Mouse (Mus musculus) limb, embryonic 10.5 days (tissue): ENCODE results near the gene Armc10. TPM values are rescaled to one million over a fixed set of nuclear protein-coding genes. Genes with fewer than 3 reads are reported as not detected.
A peak's percentile ranks its signal among the peaks of the same experiment; 100 is the strongest.
"Not testable (repeated sequence)": the region's sequence is repeated elsewhere in the genome, so short reads cannot be mapped to it uniquely, and the experiment has no call there.

Experiments used
- DNase-seq: peaks from one replicate; pipeline ENCODE4 v3.0.0-alpha.2; 2017; ENCODE audit warnings: low spot score
- H3K27ac ChIP-seq: fragments of 300-500 bp; sonication (generic); 2 replicates; pipeline ENCODE4 v1.5.1; 2016; ENCODE audit warnings: mild to moderate bottlenecking
- H3K27me3 ChIP-seq: fragments of 300-500 bp; sonication (generic); 2 replicates; pipeline ENCODE4 v1.6.1; 2016; ENCODE audit warnings: low read depth, mild to moderate bottlenecking; ENCODE audit not compliant: poor library complexity, severe bottlenecking
- H3K36me3 ChIP-seq: fragments of 300-500 bp; sonication (generic); 2 replicates; pipeline ENCODE4 v1.6.1; 2016; ENCODE audit warnings: mild to moderate bottlenecking, moderate library complexity
- H3K4me1 ChIP-seq: fragments of 300-500 bp; sonication (generic); 2 replicates; pipeline ENCODE4 v1.6.1; 2016
- H3K4me3 ChIP-seq: fragments of 300-500 bp; sonication (generic); 2 replicates; pipeline ENCODE4 v1.5.1; 2016; ENCODE audit warnings: mild to moderate bottlenecking, moderate library complexity
- H3K9me3 ChIP-seq: fragments of 300-500 bp; sonication (generic); replicated peaks from 2 replicates; pipeline ENCODE4 v1.6.1; 2016; ENCODE audit warnings: mild to moderate bottlenecking
- WGBS: fragments of 180-500 bp; shearing (Covaris S2); methylation state at CpG from one replicate; pipeline ENCODE4 v1.1.7; 2016; 5-methylcytosine and 5-hydroxymethylcytosine counted together
- polyA plus RNA-seq: library from polyadenylated mRNA; unstranded; fragments of >200 nt; fragmentation: Nextera tagmentation; extraction: Ambion mirVana; gene quantifications from 2 replicates; pipeline ENCODE4 v1.2.1, GENCODE M21; 2016

Gene Armc10
- polyA plus RNA-seq, 1 experiment from 2014 or later = 61.9 TPM

DNA sequence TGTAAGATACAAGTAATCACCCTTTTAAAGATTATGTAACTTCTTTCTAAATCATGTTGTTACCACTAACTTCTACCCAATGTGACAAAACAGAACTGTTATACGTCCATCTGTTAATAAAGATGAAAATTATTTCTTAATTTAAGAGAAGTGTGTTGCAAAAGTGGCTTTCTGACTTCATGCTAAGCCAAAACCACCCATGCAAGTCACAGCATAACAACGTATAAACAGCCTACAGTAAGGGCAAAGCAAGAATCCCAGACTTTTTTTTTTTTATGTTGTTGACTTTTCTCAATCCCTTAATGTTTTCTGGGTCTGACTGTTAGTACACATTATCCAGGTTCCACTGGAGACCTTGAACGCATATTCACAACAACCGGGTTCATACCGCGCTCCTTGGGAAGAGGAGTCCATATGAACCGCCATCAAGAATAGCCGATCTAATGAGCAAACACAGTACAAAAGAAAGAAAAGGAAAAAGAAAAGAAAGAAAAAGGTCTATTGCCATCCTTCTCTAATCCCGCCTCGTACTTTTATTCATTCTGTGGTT lies 54.7 kb downstream of the Armc10 start:
- Histone ChIP-seq H3K27me3 (no peaks in the 10 kb centered on the region), H3K9me3 (no peaks in the 10 kb centered on the region), H3K36me3 (no peaks in the 10 kb centered on the region), H3K4me3 (peak overlapping the region; percentile 82), H3K27ac (no peak overlapping the region), H3K4me1 (no peaks in the 10 kb centered on the region)
- WGBS = 19% methylated on average over 10 of the region's 10 CpGs
- no peak for DNase-seq

DNA sequence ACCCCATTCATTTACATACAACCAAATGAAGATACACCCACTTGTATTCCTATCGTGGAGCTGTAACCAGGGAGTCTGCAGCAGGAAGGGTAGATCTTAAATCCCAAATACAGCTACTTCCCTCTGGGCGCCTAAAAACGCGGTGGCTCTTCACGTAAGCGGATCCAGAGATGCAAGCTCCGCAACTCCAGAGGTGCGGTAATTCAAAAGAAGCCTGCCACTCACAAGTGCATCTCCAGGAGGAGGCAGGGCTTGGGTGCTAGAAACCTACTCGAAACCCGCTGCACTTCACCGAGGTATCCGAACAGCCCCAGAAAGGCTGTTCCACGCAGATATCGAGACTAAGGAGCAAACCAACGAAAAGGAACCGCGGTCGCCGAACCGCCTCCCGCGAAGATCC lies 55.3 kb downstream of the Armc10 start:
- DNase-seq = no peak
- no peaks in the 10 kb centered on the region for H3K36me3 ChIP-seq
- no peaks in the 10 kb centered on the region for H3K9me3 ChIP-seq
- no peaks in the 10 kb centered on the region for H3K27me3 ChIP-seq
- H3K4me3 ChIP-seq = peak overlapping the region; percentile 82
- peak overlapping the region; percentile 99 for H3K27ac ChIP-seq
- WGBS = under 1% methylated on average over 22 of the region's 22 CpGs
- H3K4me1 ChIP-seq = no peaks in the 10 kb centered on the region

DNA sequence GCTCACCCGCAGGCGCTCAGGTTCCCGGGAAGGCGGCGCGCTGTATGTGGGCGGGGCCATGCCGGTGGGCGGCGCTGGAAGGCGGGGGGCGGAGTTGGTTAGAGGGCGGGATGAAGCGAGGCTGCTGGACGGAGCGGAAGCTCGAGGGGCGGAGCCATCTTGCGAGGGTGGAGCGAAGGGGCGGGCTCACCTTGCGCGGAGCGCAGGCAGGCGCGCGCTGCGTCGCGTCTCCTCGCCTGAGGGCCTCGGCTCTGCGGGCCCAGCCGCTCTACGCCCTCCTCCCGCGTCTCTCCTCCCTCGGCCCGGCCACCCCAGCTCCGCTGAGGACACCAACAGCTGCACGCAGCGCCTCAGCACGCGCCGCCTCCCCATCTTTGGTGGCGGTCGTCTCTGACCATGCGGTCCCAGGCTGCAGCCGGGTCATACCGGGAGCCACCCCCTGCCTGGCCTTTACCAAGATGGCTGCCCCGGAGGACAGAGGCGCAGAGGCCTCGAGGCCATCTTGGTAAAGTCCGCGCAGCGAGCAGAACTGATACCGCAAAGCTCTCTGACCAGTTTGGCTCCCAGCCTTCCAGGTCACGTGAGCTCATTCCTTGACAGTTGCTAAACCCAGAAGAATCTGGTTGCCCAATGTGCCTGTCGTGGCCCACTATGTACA lies 55.9 kb downstream of the Armc10 start, which contains the start of gene Napepld:
Napepld (minus strand) TSS at position 46 of the 658 bp plus-strand sequence.
- H3K36me3 ChIP-seq = no peaks in the 10 kb centered on the region
- H3K4me1 ChIP-seq = no peaks in the 10 kb centered on the region
- DNase-seq = peak; percentile 99
- H3K4me3 ChIP-seq = peak within 1 kb of the TSS; percentile 82
- H3K9me3 ChIP-seq = no peaks in the 10 kb centered on the region
- no peaks in the 10 kb centered on the region for H3K27me3 ChIP-seq
- WGBS = under 1% methylated on average over 59 of the region's 59 CpGs
- H3K27ac ChIP-seq = peak within 1 kb of the TSS; percentile 99

DNA sequence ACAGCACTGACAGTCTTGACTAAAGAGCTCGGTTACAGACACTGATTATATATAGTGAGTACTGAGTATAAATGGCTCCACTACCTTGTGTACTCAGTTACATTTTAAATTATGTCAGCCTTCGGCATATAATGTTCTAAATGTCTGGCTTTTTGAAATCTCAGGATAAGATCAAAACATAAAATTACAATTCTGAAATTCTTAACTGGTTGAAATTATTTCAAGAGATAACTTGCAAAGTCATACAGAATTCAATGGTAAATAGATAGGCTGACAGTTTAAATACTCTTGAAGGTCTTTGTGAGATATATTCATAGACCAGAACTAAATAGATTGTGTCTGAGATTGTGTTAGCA lies 56.4 kb downstream of the Armc10 start:
- Histone ChIP-seq H3K9me3 (no peaks in the 10 kb centered on the region), H3K4me1 (no peaks in the 10 kb centered on the region), H3K4me3 (peak overlapping the region; percentile 82), H3K36me3 (no peaks in the 10 kb centered on the region), H3K27ac (peak overlapping the region; percentile 99), H3K27me3 (no peaks in the 10 kb centered on the region)
- DNase-seq = no peak
- WGBS = 67% methylated on average over 2 of the region's 2 CpGs

DNA sequence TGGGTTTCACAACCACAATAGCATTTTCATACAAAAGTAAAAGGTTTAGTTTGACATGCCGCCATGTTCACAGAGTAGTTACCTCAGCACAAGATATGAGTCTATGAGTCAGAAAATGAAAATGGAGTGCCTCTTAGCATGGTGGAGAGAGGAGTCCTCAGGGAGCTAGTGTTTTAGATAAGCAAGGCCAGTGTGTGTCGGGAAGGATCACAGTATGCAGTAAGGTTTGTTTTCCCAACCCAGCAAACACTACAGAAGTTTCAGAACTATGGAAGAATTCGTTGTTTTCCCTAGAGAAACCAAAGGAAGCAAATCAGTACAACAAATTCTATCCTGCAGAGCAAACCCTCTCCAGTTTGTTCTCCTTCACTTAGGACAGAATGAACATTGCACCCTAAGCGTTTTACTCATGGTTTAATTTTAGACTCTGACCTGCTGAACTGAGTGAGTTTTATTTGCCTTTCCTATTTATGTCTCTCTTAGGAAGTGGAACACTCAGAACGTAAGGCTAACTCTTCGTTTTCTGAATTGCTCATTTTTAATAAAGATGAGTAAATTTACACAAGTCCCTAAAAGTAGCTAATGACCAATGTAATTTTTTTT lies 57.4 kb downstream of the Armc10 start:
- no peak overlapping the region for H3K4me3 ChIP-seq
- no peak for DNase-seq
- H3K36me3 ChIP-seq = no peaks in the 10 kb centered on the region
- H3K9me3 ChIP-seq = no peaks in the 10 kb centered on the region
- no peaks in the 10 kb centered on the region for H3K4me1 ChIP-seq
- no peaks in the 10 kb centered on the region for H3K27me3 ChIP-seq
- H3K27ac ChIP-seq = no peak overlapping the region
- 89% methylated on average over 6 of the region's 6 CpGs for WGBS

DNA sequence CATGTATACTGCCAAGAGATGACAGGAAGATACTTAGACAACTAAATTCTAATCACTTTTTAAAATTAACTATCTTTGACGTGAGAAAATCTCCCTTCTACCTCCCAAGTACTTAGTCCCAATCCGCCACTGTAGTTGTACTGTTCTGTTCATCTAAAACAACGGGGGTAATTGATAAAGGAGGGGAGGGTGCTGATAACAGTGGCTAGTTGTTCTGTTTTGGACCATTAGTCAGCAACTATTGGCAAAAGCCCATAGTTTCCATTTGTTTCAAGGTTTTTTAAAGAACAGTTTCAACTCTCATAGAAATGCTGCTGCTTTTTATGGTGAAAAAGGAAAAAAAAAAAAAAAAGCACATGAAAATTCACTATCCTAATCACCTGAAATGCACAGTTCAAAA lies 58.1 kb downstream of the Armc10 start:
- Histone ChIP-seq H3K4me3 (no peak overlapping the region), H3K9me3 (no peaks in the 10 kb centered on the region), H3K27me3 (no peaks in the 10 kb centered on the region), H3K36me3 (no peaks in the 10 kb centered on the region), H3K27ac (no peak overlapping the region), H3K4me1 (no peaks in the 10 kb centered on the region)
- no peak for DNase-seq
- WGBS = 86% methylated on average over 3 of the region's 3 CpGs

DNA sequence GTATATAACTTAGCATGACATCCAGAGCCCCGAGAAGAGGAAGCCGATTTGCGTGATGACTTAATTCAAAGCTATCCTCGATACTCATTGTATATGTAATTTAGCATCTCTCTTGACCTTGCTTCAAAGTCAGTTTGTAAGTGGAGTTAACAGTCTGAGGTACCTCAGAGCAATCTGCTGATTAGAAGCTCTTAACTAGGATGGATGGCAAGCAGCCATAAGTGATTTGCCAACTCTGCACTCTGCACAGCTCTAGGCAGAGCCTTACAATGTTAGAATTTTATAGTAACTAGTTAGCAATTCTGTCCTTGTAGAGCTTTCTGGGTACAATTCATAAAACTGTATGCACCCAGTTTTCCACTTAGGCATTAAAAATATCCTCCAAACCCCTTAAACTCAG lies 60.9 kb downstream of the Armc10 start:
- H3K9me3 ChIP-seq = no peaks in the 10 kb centered on the region
- 98% methylated on average over 4 of the region's 4 CpGs for WGBS
- H3K4me1 ChIP-seq = no peaks in the 10 kb centered on the region
- DNase-seq = no peak
- no peak overlapping the region for H3K4me3 ChIP-seq
- no peaks in the 10 kb centered on the region for H3K27me3 ChIP-seq
- H3K27ac ChIP-seq = no peak overlapping the region
- no peaks in the 10 kb centered on the region for H3K36me3 ChIP-seq

DNA sequence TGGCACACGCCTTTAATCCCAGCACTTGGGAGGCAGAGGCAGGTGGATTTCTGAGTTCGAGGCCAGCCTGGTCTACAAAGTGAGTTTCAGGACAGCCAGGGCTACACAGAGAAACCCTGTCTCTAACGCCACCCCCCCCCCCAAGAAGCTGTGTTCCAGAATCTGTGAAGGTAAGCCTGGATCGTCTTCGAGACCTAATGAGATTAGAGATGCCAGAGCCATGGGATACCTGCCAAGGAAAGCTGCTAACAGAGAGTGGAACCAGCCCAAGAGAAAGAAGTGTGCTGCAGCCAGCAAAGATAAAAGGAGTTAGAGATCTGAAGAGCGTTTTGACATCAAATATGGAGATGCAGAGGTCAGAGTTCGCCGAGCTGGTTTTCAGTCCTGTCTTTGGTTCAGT lies 62.4 kb downstream of the Armc10 start:
- 91% methylated on average over 8 of the region's 8 CpGs for WGBS

More for the DNA sequence above, 62.4 kb downstream of the Armc10 start:
- H3K4me3 ChIP-seq, H3K4me1 ChIP-seq, H3K36me3 ChIP-seq, DNase-seq, H3K27me3 ChIP-seq, H3K27ac ChIP-seq, H3K9me3 ChIP-seq: not testable (repeated sequence)

Other genes starting within 250 kb of the Armc10 start
- not detected in 2 replicates for gene Ccdc146, start 221.1 kb upstream of the Armc10 start, polyA plus RNA-seq
- 6.9 and 8.1 TPM in 2 replicates for gene Fam185a, start 220.9 kb upstream of the Armc10 start, polyA plus RNA-seq
- 8.7 and 19.3 TPM in 2 replicates for gene Lrrc17, start 102.3 kb upstream of the Armc10 start, polyA plus RNA-seq
- 0.15 TPM in 1 of 2 replicates, not detected in the other for gene Fbxl13, start 179 bp upstream of the Armc10 start, polyA plus RNA-seq
- gene Napepld, start 55.6 kb downstream of the Armc10 start, polyA plus RNA-seq = 2.8 TPM in 2 replicates
- 84.4 and 85.5 TPM in 2 replicates for gene Pmpcb, start 91.3 kb downstream of the Armc10 start, polyA plus RNA-seq
- 83.5 and 91.3 TPM in 2 replicates for gene Dnajc2, start 139.4 kb downstream of the Armc10 start, polyA plus RNA-seq
- gene Psmc2, start 139.5 kb downstream of the Armc10 start, polyA plus RNA-seq = 227 and 247 TPM in 2 replicates
- 0.05 TPM in 1 of 2 replicates, not detected in the other for gene Slc26a5, start 219.8 kb downstream of the Armc10 start, polyA plus RNA-seq